Mouse (Mus musculus) liver, embryonic 13.5 days (tissue): ENCODE results near the gene Hist1h2be. TPM values are rescaled to one million over a fixed set of nuclear protein-coding genes. Genes with fewer than 3 reads are reported as not detected.
"Not testable (repeated sequence)": the region's sequence is repeated elsewhere in the genome, so short reads cannot be mapped to it uniquely, and the experiment has no call there.

Experiments
- ATAC-seq: fragments of 200-750 bp; cut with Nextera tagmentation; 2 replicates; pipeline ENCODE4 v1.8.0; 2017; ENCODE audit warnings: low read depth, mild to moderate bottlenecking, moderate number of reproducible peaks, moderate library complexity
- DNase-seq: peaks from one replicate; pipeline ENCODE4 v3.0.0; 2022
- H3K27ac ChIP-seq: fragments of 300-500 bp; sonication (generic); 2 replicates; pipeline ENCODE4 v1.5.1; 2015; ENCODE audit warnings: moderate library complexity, mild to moderate bottlenecking, inconsistent platforms
- H3K27me3 ChIP-seq: fragments of 300-500 bp; sonication (generic); 2 replicates; pipeline ENCODE4 v1.6.1; 2015; ENCODE audit warnings: mild to moderate bottlenecking, inconsistent platforms
- H3K36me3 ChIP-seq: fragments of 300-500 bp; sonication (generic); 2 replicates; pipeline ENCODE4 v1.6.1; 2015; ENCODE audit warnings: mild to moderate bottlenecking, inconsistent platforms
- H3K4me1 ChIP-seq: fragments of 300-500 bp; sonication (generic); replicated peaks from 2 replicates; pipeline ENCODE4 v1.6.1; 2015; ENCODE audit warnings: inconsistent platforms
- H3K4me2 ChIP-seq: fragments of 300-500 bp; sonication (generic); 2 replicates; pipeline ENCODE4 v1.6.1; 2015; ENCODE audit warnings: inconsistent platforms, mild to moderate bottlenecking, moderate library complexity
- H3K4me3 ChIP-seq: fragments of 300-500 bp; sonication (generic); replicated peaks from 2 replicates; pipeline ENCODE4 v1.5.1; 2015; ENCODE audit warnings: mild to moderate bottlenecking, inconsistent platforms
- H3K9ac ChIP-seq: fragments of 300-500 bp; sonication (generic); 2 replicates; pipeline ENCODE4 v1.6.1; 2015; ENCODE audit warnings: mild to moderate bottlenecking, inconsistent platforms
- H3K9me3 ChIP-seq: fragments of 300-500 bp; sonication (generic); replicated peaks from 2 replicates; pipeline ENCODE4 v1.6.1; 2016; ENCODE audit warnings: inconsistent platforms
- WGBS: fragments of 180-500 bp; shearing (Covaris S2); methylation state at CpG from one replicate; pipeline ENCODE4 v1.1.7; 2015; ENCODE audit not compliant: insufficient replicate concordance; 5-methylcytosine and 5-hydroxymethylcytosine counted together
- polyA plus RNA-seq: library from polyadenylated mRNA; unstranded; fragments of >200 nt; fragmentation: Nextera tagmentation; extraction: Ambion mirVana; gene quantifications from 2 replicates; pipeline ENCODE4 v1.2.1, GENCODE M21; 2015

The Hist1h2be gene
- polyA plus RNA-seq, 1 experiment from 2014 or later, result 1.3 TPM

- peaks cover 55% of the 10 kb centered on the region for H3K4me1 ChIP-seq
- no peaks in the 10 kb centered on the region for H3K9me3 ChIP-seq
- H3K9ac ChIP-seq, result peak overlapping the region; percentile 83
- no peak for ATAC-seq
- H3K4me2 ChIP-seq, result peak overlapping the region; percentile 74
- DNase-seq, result no peak
- peak overlapping the region; percentile 97 for H3K27ac ChIP-seq
- H3K36me3 ChIP-seq, result no peaks in the 10 kb centered on the region
- no peaks in the 10 kb centered on the region for H3K27me3 ChIP-seq
- peak overlapping the region; percentile 62 for H3K4me3 ChIP-seq
- WGBS, result 34% methylated on average over 6 of the region's 6 CpGs
These were observed 43.9 kb downstream of the Hist1h2be start for GRCm38 (mm10) chr13:23576906-23577639.

GRCm38 (mm10) chr13:23576351-23576881 lies 44.5 kb downstream of the Hist1h2be start:
- Histone ChIP-seq H3K27me3 (no peaks in the 10 kb centered on the region), H3K36me3 (no peaks in the 10 kb centered on the region), H3K9me3 (no peaks in the 10 kb centered on the region), H3K4me2 (peak overlapping the region; percentile 74), H3K4me1 (peaks cover 51% of the 10 kb centered on the region), H3K4me3 (peak overlapping the region; percentile 62), H3K27ac (peak overlapping the region; percentile 97), H3K9ac (peak overlapping the region; percentile 83)
- WGBS, result 7% methylated on average over 7 of the region's 7 CpGs
- ATAC-seq, result no peak
- no peak for DNase-seq

- H3K4me3 ChIP-seq, result peak overlapping the region; percentile 62
- peak overlapping the region; percentile 74 for H3K4me2 ChIP-seq
- not testable (repeated sequence) for H3K36me3 ChIP-seq, ATAC-seq, DNase-seq, H3K9me3 ChIP-seq, H3K27me3 ChIP-seq
- H3K4me1 ChIP-seq, result peaks cover 47% of the 10 kb centered on the region
- WGBS, result under 1% methylated on average over 11 of the region's 40 CpGs
- H3K9ac ChIP-seq, result peak overlapping the region; percentile 83
- peak overlapping the region; percentile 97 for H3K27ac ChIP-seq
These were observed 45.0 kb downstream of the Hist1h2be start for GRCm38 (mm10) chr13:23575864-23576313.

- peaks cover 43% of the 10 kb centered on the region for H3K4me1 ChIP-seq
- no peaks in the 10 kb centered on the region for H3K27me3 ChIP-seq
- peak; percentile 83 for DNase-seq
- peak within 1 kb of the TSS; percentile 83 for H3K9ac ChIP-seq
- H3K36me3 ChIP-seq, result no peaks in the 10 kb centered on the region
- peak; percentile 29 for ATAC-seq
- under 1% methylated on average over 18 of the region's 18 CpGs for WGBS
- H3K9me3 ChIP-seq, result no peaks in the 10 kb centered on the region
- peak within 1 kb of the TSS; percentile 62 for H3K4me3 ChIP-seq
- H3K4me2 ChIP-seq, result peak within 1 kb of the TSS; percentile 74
- peak within 1 kb of the TSS; percentile 97 for H3K27ac ChIP-seq
These were observed 45.6 kb downstream of the Hist1h2be start, which contains the start of gene Hist1h3d for GRCm38 (mm10) chr13:23575271-23575851. TSS of gene Hist1h3d (plus strand) at chr13:23575763.

- peak overlapping the region; percentile 62 for H3K4me3 ChIP-seq
These were observed 46.3 kb downstream of the Hist1h2be start for GRCm38 (mm10) chr13:23574546-23575170.

GRCm38 (mm10) chr13:23573898-23574524 lies 46.9 kb downstream of the Hist1h2be start, which contains the start of the genes Hist1h2bf and Hist1h2ad:
TSS of gene Hist1h2bf (minus strand) at chr13:23574196.
TSS of gene Hist1h2ad (plus strand) at chr13:23574381.
- not testable (repeated sequence) for H3K27me3 ChIP-seq, H3K9me3 ChIP-seq, H3K36me3 ChIP-seq
- H3K4me2 ChIP-seq, result peak within 1 kb of the TSS; percentile 81
- peaks cover 45% of the 10 kb centered on the region for H3K4me1 ChIP-seq
- H3K4me3 ChIP-seq, result peak within 1 kb of the TSS; percentile 64
- under 1% methylated on average over 42 of the region's 42 CpGs for WGBS
- peak within 1 kb of the TSS; percentile 92 for H3K9ac ChIP-seq
- ATAC-seq, result peak; percentile 77
- H3K27ac ChIP-seq, result peak within 1 kb of the TSS; percentile 97
- DNase-seq, result peak; percentile 93

More at GRCm38 (mm10) chr13:23574546-23575170, 46.3 kb downstream of the Hist1h2be start:
- not testable (repeated sequence) for ATAC-seq, H3K27me3 ChIP-seq, H3K36me3 ChIP-seq, H3K9me3 ChIP-seq, DNase-seq
- Histone ChIP-seq H3K27ac (peak overlapping the region; percentile 97), H3K4me2 (peak overlapping the region; percentile 59), H3K9ac (peak overlapping the region; percentile 83), H3K4me1 (peaks cover 45% of the 10 kb centered on the region)
- WGBS, result under 1% methylated on average over 11 of the region's 39 CpGs

GRCm38 (mm10) chr13:23573034-23573897 lies 47.7 kb downstream of the Hist1h2be start:
- not testable (repeated sequence) for ATAC-seq, H3K36me3 ChIP-seq, H3K9me3 ChIP-seq, DNase-seq, H3K27me3 ChIP-seq
- Histone ChIP-seq H3K27ac (peak overlapping the region; percentile 96), H3K4me3 (peak overlapping the region; percentile 64), H3K4me2 (peak overlapping the region; percentile 81), H3K4me1 (peaks cover 42% of the 10 kb centered on the region), H3K9ac (peak overlapping the region; percentile 92)
- 5% methylated on average over 20 of the region's 20 CpGs for WGBS

GRCm38 (mm10) chr13:23572218-23573033 lies 48.5 kb downstream of the Hist1h2be start:
- ATAC-seq, result no peak
- H3K27me3 ChIP-seq, result no peaks in the 10 kb centered on the region
- peak overlapping the region; percentile 96 for H3K27ac ChIP-seq
- no peak for DNase-seq
- WGBS, result 30% methylated on average over 2 of the region's 2 CpGs
- no peaks in the 10 kb centered on the region for H3K36me3 ChIP-seq
- peak overlapping the region; percentile 81 for H3K4me2 ChIP-seq
- H3K9ac ChIP-seq, result peak overlapping the region; percentile 92
- no peaks in the 10 kb centered on the region for H3K9me3 ChIP-seq
- H3K4me1 ChIP-seq, result peaks cover 42% of the 10 kb centered on the region
- peak overlapping the region; percentile 64 for H3K4me3 ChIP-seq

- H3K9me3 ChIP-seq, H3K36me3 ChIP-seq, H3K27me3 ChIP-seq: not testable (repeated sequence)
- H3K4me1 ChIP-seq, result peaks cover 39% of the 10 kb centered on the region
- H3K4me2 ChIP-seq, result peak overlapping the region; percentile 81
- DNase-seq, result peak; percentile 64
- peak overlapping the region; percentile 96 for H3K27ac ChIP-seq
- H3K4me3 ChIP-seq, result peak overlapping the region; percentile 64
- peak; percentile 3; the same call in 1 of the 2 replicates for ATAC-seq
- peak overlapping the region; percentile 92 for H3K9ac ChIP-seq
- WGBS, result 1% methylated on average over 12 of the region's 34 CpGs
These were observed 49.3 kb downstream of the Hist1h2be start for GRCm38 (mm10) chr13:23571504-23572217.
